Mouse (Mus musculus) limb, embryonic 11.5 days (tissue): ENCODE results near the gene Plxnd1. TPM values are rescaled to one million over a fixed set of nuclear protein-coding genes. Genes with fewer than 3 reads are reported as not detected.

Experiments
- ATAC-seq: fragments of 200-750 bp; cut with Nextera tagmentation; 2 replicates; pipeline ENCODE4 v1.8.0; 2017; ENCODE audit warnings: low read depth; ENCODE audit not compliant: insufficient number of reproducible peaks, low FRiP score, low TSS enrichment
- DNase-seq: peaks from one replicate; pipeline ENCODE4 v3.0.0-alpha.2; 2015; ENCODE audit warnings: low spot score
- H3K27ac ChIP-seq: fragments of 300-500 bp; sonication (generic); replicated peaks from 2 replicates; pipeline ENCODE4 v1.5.1; 2014; ENCODE audit warnings: low read depth, mild to moderate bottlenecking, low read length
- H3K27me3 ChIP-seq: fragments of 300-500 bp; sonication (generic); 2 replicates; pipeline ENCODE4 v1.6.1; 2014; ENCODE audit warnings: mild to moderate bottlenecking, low read length, mixed read lengths; ENCODE audit not compliant: control insufficient read depth, insufficient read depth
- H3K36me3 ChIP-seq: fragments of 300-500 bp; sonication (generic); 2 replicates; pipeline ENCODE4 v1.6.1; 2014; ENCODE audit warnings: mild to moderate bottlenecking, low read length, moderate library complexity, mixed read lengths; ENCODE audit not compliant: control insufficient read depth, insufficient read depth
- H3K4me1 ChIP-seq: fragments of 300-500 bp; sonication (generic); 2 replicates; pipeline ENCODE4 v1.6.1; 2014; ENCODE audit warnings: low read length, mixed read lengths; ENCODE audit not compliant: control insufficient read depth, insufficient read depth
- H3K4me2 ChIP-seq: fragments of 300-500 bp; sonication (generic); 2 replicates; pipeline ENCODE4 v1.6.1; 2014; ENCODE audit warnings: low read depth, mild to moderate bottlenecking, moderate library complexity; ENCODE audit not compliant: severe bottlenecking
- H3K4me3 ChIP-seq: fragments of 300-500 bp; sonication (generic); 2 replicates; pipeline ENCODE4 v1.5.1; 2014; ENCODE audit warnings: low read depth, low read length
- H3K9ac ChIP-seq: fragments of 300-500 bp; sonication (generic); 2 replicates; pipeline ENCODE4 v1.6.1; 2014; ENCODE audit warnings: mild to moderate bottlenecking, low read length
- H3K9me3 ChIP-seq: fragments of 300-500 bp; sonication (generic); 2 replicates; pipeline ENCODE4 v1.6.1; 2016; ENCODE audit warnings: low read length; ENCODE audit not compliant: control insufficient read depth
- WGBS: fragments of 180-500 bp; shearing (Covaris S2); extraction: QIAGEN DNeasy Blood & Tissue Kit; methylation state at CpG from one replicate; pipeline ENCODE4 v1.1.7; 2014; 5-methylcytosine and 5-hydroxymethylcytosine counted together
- polyA plus RNA-seq: library from polyadenylated mRNA; unstranded; fragments of >200 nt; fragmentation: Nextera tagmentation; extraction: Ambion mirVana; gene quantifications from 2 replicates; pipeline ENCODE4 v1.2.1, GENCODE M21; 2014

The Plxnd1 gene
- polyA plus RNA-seq, 1 experiment from 2014 or later = 19.6 TPM

DNA sequence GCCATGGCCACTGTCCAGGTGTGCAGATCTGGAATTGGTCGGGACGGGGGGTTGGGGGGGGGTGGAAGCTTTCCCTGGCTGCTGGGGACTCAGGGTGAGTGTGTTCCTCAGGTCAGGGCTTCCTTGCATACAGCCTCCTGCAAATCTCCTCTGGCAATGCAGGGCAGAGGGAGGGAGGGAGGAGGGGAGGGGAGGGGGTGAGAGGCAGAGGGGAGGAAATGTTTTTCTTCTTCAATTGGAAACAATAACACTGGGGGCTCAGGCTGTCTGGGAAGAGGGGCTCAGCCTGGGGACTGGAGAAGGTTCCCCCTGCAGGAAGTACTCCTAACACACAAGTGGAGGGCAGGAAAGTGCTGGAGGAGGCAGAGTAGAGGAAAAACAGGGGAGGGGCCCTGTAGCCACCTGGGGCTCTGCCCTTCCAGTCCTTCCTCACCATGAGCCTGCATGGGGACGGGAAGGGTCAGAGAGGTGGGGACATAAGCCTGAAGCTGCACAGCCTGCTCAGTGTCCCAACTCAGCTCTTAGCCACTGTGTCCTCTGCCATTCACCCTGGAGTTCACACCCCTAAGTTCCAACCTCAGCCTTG, 3.0 kb upstream of the Plxnd1 start:
- no peak overlapping the region for H3K27ac ChIP-seq

GRCm38 (mm10) chr6:115996171-115996851, 1.5 kb upstream of the Plxnd1 start:
- H3K4me3 ChIP-seq = no peak overlapping the region
- peaks cover 31% of the 10 kb centered on the region for H3K4me1 ChIP-seq
- WGBS = 22% methylated on average over 6 of the region's 6 CpGs
- H3K9ac ChIP-seq = 0 out of 2 replicates have a peak overlapping the region, but pooled peaks have one; percentile 4
- no peaks in the 10 kb centered on the region for H3K9me3 ChIP-seq
- H3K36me3 ChIP-seq = no peaks in the 10 kb centered on the region
- no peak overlapping the region for H3K4me2 ChIP-seq
- H3K27me3 ChIP-seq = peaks cover 22% of the 10 kb centered on the region
- DNase-seq (no peak), ATAC-seq (no peak)
- no peak overlapping the region for H3K27ac ChIP-seq

More for the DNA sequence above, 3.0 kb upstream of the Plxnd1 start:
- ATAC-seq = no peak
- H3K36me3 ChIP-seq = no peaks in the 10 kb centered on the region
- DNase-seq = no peak
- H3K9me3 ChIP-seq = no peaks in the 10 kb centered on the region
- no peak overlapping the region for H3K4me2 ChIP-seq
- H3K27me3 ChIP-seq = peaks cover 17% of the 10 kb centered on the region
- no peak overlapping the region for H3K4me3 ChIP-seq
- peaks cover 23% of the 10 kb centered on the region for H3K4me1 ChIP-seq
- H3K9ac ChIP-seq = no peak overlapping the region
- 16% methylated on average over 3 of the region's 3 CpGs for WGBS

- ATAC-seq (no peak), DNase-seq (no peak)
- H3K4me2 ChIP-seq = peak overlapping the region; percentile 85; the same call in 1 of the 2 replicates
- peaks cover 25% of the 10 kb centered on the region for H3K27me3 ChIP-seq
- peak overlapping the region; percentile 42; the same call in 1 of the 2 replicates for H3K27ac ChIP-seq
- H3K9me3 ChIP-seq = no peaks in the 10 kb centered on the region
- H3K9ac ChIP-seq = no peak overlapping the region
- H3K36me3 ChIP-seq = no peaks in the 10 kb centered on the region
- peak overlapping the region; percentile 43; the same call in 1 of the 2 replicates for H3K4me3 ChIP-seq
- WGBS = 55% methylated on average over 4 of the region's 4 CpGs
- peaks cover 31% of the 10 kb centered on the region for H3K4me1 ChIP-seq
These were observed 731 bp upstream of the Plxnd1 start for GRCm38 (mm10) chr6:115995531-115995941.

DNA sequence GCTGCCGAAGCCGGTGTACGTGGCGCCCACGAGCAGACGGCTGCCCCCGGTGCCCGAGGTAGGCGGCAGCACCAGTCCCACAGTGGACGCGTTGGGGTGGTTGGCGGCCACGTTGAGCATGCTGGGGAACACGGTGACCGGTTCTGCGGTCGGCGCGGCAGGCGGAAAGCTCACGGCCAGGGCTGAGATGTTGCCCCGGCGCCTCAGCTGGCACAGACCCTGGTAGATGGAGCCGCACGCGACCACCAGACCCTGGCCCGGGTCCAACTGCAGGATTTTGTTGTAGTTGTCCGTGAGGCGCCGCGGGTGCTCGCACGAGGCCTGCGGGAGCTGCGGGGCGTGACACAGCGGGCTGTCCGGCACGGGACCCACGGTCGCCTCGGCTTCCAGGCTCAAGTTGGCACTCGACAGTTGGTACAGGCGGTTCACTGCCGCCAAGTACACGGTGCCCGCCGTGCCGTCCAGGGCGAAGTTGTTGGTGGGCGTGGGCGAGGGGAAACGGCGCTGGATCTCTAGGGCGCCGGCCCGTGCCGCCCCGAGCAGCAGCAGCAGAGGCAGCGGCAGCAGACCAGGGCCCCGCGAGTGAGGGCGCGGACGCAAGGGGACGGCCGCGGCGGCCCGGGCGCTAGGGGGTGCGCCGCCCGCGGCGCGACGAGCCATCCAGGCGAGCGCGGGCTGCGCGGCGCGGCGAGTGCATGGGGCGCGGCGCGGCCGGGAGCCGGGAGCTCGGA, 494 bp downstream of the Plxnd1 start:
- DNase-seq (peak; percentile 60), ATAC-seq (peak; percentile 1; the same call in 1 of the 2 replicates)
- 2% methylated on average over 74 of the region's 93 CpGs for WGBS
- Histone ChIP-seq H3K4me2 (peak overlapping the region; percentile 85), H3K4me1 (peaks cover 31% of the 10 kb centered on the region), H3K4me3 (peak overlapping the region; percentile 43), H3K36me3 (no peaks in the 10 kb centered on the region), H3K9me3 (no peaks in the 10 kb centered on the region), H3K27ac (no peak overlapping the region), H3K27me3 (peaks cover 25% of the 10 kb centered on the region), H3K9ac (peak overlapping the region; percentile 58)

DNA sequence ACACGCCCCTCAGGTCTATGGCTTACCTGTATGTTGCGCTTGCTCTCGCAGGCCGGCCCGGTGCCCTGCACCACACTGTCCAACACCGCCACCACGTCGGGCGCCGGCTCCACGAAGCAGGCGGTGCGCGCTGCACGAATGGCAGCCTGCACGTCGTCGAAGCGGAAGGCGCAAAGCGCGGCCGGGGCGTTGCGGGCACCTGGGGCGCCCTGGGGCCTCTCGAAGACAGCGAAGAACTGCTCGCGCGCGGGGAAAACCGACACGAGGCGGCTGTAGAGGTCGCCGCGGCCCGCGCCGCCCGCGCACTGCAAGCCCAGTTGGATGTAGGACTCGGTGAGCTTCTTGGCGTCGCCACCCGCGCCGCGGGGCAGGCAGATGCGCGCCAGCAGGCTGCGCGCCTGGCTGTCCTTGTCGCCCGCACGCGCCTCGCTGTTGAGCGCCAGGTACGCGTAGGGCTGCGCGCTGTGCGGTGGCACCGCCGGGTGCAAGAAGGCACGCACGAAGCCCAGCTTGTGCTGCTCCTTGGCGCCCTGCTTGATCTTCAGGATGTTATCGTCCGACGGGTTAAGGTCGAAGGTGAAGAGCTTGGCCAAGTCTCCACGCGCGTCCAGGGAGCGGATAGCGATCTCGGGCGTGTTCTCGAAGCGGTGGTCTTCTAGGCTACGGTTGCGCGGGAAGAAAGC, 1.2 kb downstream of the Plxnd1 start:
- Histone ChIP-seq H3K4me1 (peaks cover 31% of the 10 kb centered on the region), H3K27ac (no peak overlapping the region; the same call in 1 of the 2 replicates), H3K9me3 (no peaks in the 10 kb centered on the region), H3K9ac (peak overlapping the region; percentile 41), H3K4me2 (peak overlapping the region; percentile 85), H3K27me3 (peaks cover 25% of the 10 kb centered on the region), H3K36me3 (no peaks in the 10 kb centered on the region), H3K4me3 (peak overlapping the region; percentile 43)
- WGBS = 3% methylated on average over 86 of the region's 86 CpGs
- DNase-seq = no peak
- ATAC-seq = no peak

DNA sequence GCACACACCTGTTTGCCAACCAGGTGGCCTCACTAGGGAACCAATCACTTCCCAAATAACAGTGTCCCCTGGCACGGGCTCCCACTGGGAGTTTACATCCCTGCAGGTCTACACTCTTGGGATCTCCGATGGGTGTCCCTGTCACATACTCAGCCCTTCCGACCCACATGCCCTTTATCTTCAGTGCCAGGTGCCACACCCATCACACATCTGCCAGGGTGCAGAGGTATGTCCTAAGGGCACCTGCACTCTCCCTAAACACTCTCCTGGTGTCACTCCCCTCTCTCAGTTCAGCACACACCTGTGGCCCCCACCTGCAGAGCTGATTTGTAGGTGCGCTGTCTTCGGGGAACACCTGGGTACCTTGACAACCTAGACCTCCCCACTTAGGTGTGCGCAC, 1.8 kb downstream of the Plxnd1 start:
- no peak for DNase-seq
- Histone ChIP-seq H3K9me3 (no peaks in the 10 kb centered on the region), H3K27me3 (peaks cover 25% of the 10 kb centered on the region), H3K4me2 (no peak overlapping the region; the same call in 1 of the 2 replicates), H3K4me3 (peak overlapping the region; percentile 43), H3K36me3 (no peaks in the 10 kb centered on the region), H3K4me1 (peaks cover 31% of the 10 kb centered on the region), H3K9ac (no peak overlapping the region; the same call in 1 of the 2 replicates), H3K27ac (no peak overlapping the region; the same call in 1 of the 2 replicates)
- no peak for ATAC-seq
- 40% methylated on average over 6 of the region's 6 CpGs for WGBS

DNA sequence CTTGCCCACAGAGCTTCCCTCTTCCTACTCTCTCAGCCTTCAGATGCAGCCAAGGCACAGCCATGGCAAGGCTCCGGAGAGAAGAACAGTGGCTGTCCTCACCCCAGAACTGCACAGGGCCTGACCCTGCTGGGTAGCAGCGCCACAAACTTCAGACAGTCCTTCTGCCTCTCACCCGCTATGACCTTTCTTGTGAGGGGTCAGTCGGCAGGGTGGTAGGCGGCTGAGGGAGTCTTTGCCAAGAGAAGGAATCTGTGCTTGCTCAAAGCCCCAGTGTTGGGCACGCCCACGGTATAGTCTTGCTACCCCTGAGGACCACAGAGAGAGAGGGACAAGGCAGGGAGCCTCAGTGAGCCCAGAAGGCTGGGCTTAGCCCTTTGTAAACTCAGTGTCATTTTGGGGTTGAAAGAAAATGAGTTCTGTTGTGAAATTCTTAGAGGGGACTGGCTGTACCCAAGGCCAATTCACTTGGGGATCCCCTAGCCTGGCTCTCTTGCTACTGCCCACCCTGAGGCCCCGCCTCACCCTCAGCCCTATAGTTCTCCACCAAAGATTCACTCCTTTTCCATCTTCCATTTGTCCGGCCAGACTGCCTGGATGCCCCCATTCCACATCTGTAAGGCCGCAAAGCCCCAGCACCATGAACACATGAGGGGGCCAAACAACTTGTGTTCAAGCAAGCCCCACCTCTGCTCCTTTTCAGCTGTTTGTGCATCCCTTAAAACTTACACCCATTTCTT, 2.8 kb downstream of the Plxnd1 start:
- 31% methylated on average over 10 of the region's 10 CpGs for WGBS
- Histone ChIP-seq H3K9ac (peak overlapping the region; percentile 47; the same call in 1 of the 2 replicates), H3K4me2 (0 out of 2 replicates have a peak overlapping the region, but pooled peaks have one; percentile 3), H3K27me3 (peaks cover 25% of the 10 kb centered on the region), H3K9me3 (no peaks in the 10 kb centered on the region), H3K27ac (no peak overlapping the region), H3K36me3 (no peaks in the 10 kb centered on the region), H3K4me3 (peak overlapping the region; percentile 15), H3K4me1 (peaks cover 29% of the 10 kb centered on the region; the same call in 1 of the 2 replicates)
- ATAC-seq = no peak
- no peak for DNase-seq
